Comparison of ENCODE assay signal across 10 mouse cellular contexts in the genomic region with DNA sequence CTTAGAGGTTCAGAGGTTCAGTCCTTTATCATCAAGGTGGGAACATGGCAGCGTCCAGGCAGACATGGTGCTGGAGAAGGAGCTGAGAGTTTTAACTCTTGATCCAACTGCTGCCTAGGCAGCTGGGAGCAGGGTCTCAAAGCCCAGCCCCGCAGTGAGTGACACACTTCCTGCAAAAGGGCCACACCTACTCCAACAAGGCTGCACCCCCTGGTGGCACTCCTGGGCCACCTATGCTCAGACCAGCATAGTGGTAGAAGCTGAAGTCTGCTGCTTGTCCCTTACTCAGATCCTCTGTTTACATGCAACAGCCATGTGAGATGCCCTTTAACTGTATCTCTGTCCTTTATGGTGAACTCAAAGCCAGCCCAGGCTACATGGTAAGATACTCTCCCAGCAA. TPM values are rescaled to one million over a fixed set of nuclear protein-coding genes. Genes with fewer than 3 reads are reported as not detected.
A peak's percentile ranks its signal among the peaks of the same experiment; 100 is the strongest.
DNase-seq lines count a peak whose midpoint lies in the region; ATAC-seq and TF ChIP-seq lines count a peak whose summit lies in the region.
"Had no signal": no experiment of that assay in that cellular context is flagged by ENCODE, and none has a peak within 500 bp of the region (broad histone marks: within the 10 kb centered on the region; RNA-seq: fewer than 3 reads in every experiment).

No protein-coding gene starts in this region.

- H3K36me3 ChIP-seq in lung, postnatal 0 days (ENCODE audit: insufficient read depth, low read length): no peaks in the 10 kb centered on the region
- no peaks in the 10 kb centered on the region for H3K36me3 ChIP-seq in liver, postnatal 0 days (replicated peaks; ENCODE audit: insufficient read depth, low read length)
- 0 out of 2 replicates have a peak, but pooled peaks cover 3% of the 10 kb centered on the region for H3K36me3 ChIP-seq in hindbrain, embryonic 13.5 days
- H3K36me3 ChIP-seq: liver, embryonic 15.5 days had no signal

- H3K4me1 ChIP-seq in lung, postnatal 0 days (ENCODE audit: insufficient read depth, low read depth, low read length): no peaks in the 10 kb centered on the region
- no peaks in the 10 kb centered on the region for H3K4me1 ChIP-seq in liver, postnatal 0 days (ENCODE audit: insufficient read depth)
- H3K4me1 ChIP-seq in hindbrain, embryonic 13.5 days (replicated peaks): no peaks in the 10 kb centered on the region

- 49% methylated on average over 2 of the region's 2 CpGs for WGBS in lung, postnatal 0 days
- WGBS in liver, postnatal 0 days (ENCODE audit: insufficient replicate concordance): 44% methylated on average over 2 of the region's 2 CpGs
- 85% methylated on average over 2 of the region's 2 CpGs for WGBS in hindbrain, embryonic 13.5 days

- no peak overlapping the region for H3K4me3 ChIP-seq in lung, postnatal 0 days (ENCODE audit: low read depth, low read length)
- H3K4me3 ChIP-seq in liver, postnatal 0 days (ENCODE audit: low read depth, low read length): no peak overlapping the region
- no peak overlapping the region for H3K4me3 ChIP-seq in hindbrain, embryonic 13.5 days
- H3K4me3 ChIP-seq: left cerebral cortex, adult 2 months; liver, embryonic 15.5 days had no signal

- DNase-seq in lung, postnatal 0 days (ENCODE audit: low spot score): no peak
- no peak for DNase-seq in lung, postnatal 25 days (ENCODE audit: low spot score)
- peak; percentile 6 for DNase-seq in MEL-GATA-1-ER (ENCODE audit: extremely low read depth, low read depth)
- peak; percentile 22 for DNase-seq in liver, postnatal 0 days
- peak; percentile 37 to 47 for DNase-seq in thymus, postnatal 36 days
- DNase-seq in layer of hippocampus, adult 11-12 months (ENCODE audit: low spot score): no peak
- DNase-seq: heart, postnatal 36 days had no signal

- no peak for TF ChIP-seq EP300 in lung, postnatal 0 days (IDR thresholded peaks at IDR 0.05)
- TF ChIP-seq EP300 in liver, postnatal 0 days (IDR thresholded peaks at IDR 0.05; ENCODE audit: low read depth): no peak

- H3K27ac ChIP-seq in lung, postnatal 0 days (ENCODE audit: low read length): no peak overlapping the region
- no peak overlapping the region for H3K27ac ChIP-seq in liver, postnatal 0 days (ENCODE audit: low read depth)
- H3K27ac ChIP-seq in hindbrain, embryonic 13.5 days: no peak overlapping the region
- H3K27ac ChIP-seq: left cerebral cortex, adult 2 months; liver, embryonic 15.5 days had no signal

- H3K9me3 ChIP-seq in lung, postnatal 0 days (ENCODE audit: low read length): no peaks in the 10 kb centered on the region
- no peaks in the 10 kb centered on the region for H3K9me3 ChIP-seq in liver, postnatal 0 days (ENCODE audit: low read length)
- H3K9me3 ChIP-seq in hindbrain, embryonic 13.5 days: no peaks in the 10 kb centered on the region
- H3K9me3 ChIP-seq: liver, embryonic 15.5 days had no signal

- no peaks in the 10 kb centered on the region for H3K27me3 ChIP-seq in lung, postnatal 0 days (replicated peaks; ENCODE audit: insufficient read depth, low read length)
- no peaks in the 10 kb centered on the region for H3K27me3 ChIP-seq in liver, postnatal 0 days (ENCODE audit: insufficient read depth, low read length)
- no peaks in the 10 kb centered on the region for H3K27me3 ChIP-seq in hindbrain, embryonic 13.5 days
- H3K27me3 ChIP-seq: liver, embryonic 15.5 days had no signal

- TF ChIP-seq CTCF in lung, postnatal 0 days (IDR thresholded peaks at IDR 0.05): peak; percentile 52
- peak; percentile 50 for TF ChIP-seq CTCF in liver, postnatal 0 days (IDR thresholded peaks at IDR 0.05; ENCODE audit: low read depth)

- no peak overlapping the region for H3K9ac ChIP-seq in lung, postnatal 0 days (replicated peaks; ENCODE audit: low read depth)
- no peak overlapping the region for H3K9ac ChIP-seq in liver, postnatal 0 days (replicated peaks)
- H3K9ac ChIP-seq in hindbrain, embryonic 13.5 days: no peak overlapping the region
- H3K9ac ChIP-seq: liver, embryonic 15.5 days had no signal

- H3K4me2 ChIP-seq in lung, postnatal 0 days (replicated peaks; ENCODE audit: low read depth, low read length): no peak overlapping the region
- H3K4me2 ChIP-seq in liver, postnatal 0 days (ENCODE audit: low read depth, low read length): no peak overlapping the region
- no peak overlapping the region for H3K4me2 ChIP-seq in hindbrain, embryonic 13.5 days
- H3K4me2 ChIP-seq: liver, embryonic 15.5 days had no signal

- no peak; the same call in 1 of the 2 replicates for ATAC-seq in lung, postnatal 0 days
- ATAC-seq in liver, postnatal 0 days: no peak
- ATAC-seq in hindbrain, embryonic 13.5 days (ENCODE audit: low FRiP score): no peak

RNA-seq across cellular contexts. Expression of a gene that starts 47.5 kb away (rescaled TPM):
- polyA plus RNA-seq in lung, postnatal 0 days (2015; fragmentation: Nextera tagmentation; extraction: Ambion mirVana): 20.7 and 25.6 TPM in 2 replicates
- 20.3 and 21.3 TPM in 2 replicates for polyA plus RNA-seq in liver, postnatal 0 days (2015; fragmentation: Nextera tagmentation; extraction: Ambion mirVana)
- polyA plus RNA-seq in hindbrain, embryonic 13.5 days (2015; fragmentation: Nextera tagmentation; extraction: Ambion mirVana): 67.5 and 71.6 TPM in 2 replicates

Comparison
In these comparisons a context has a peak if more than half of its experiments do, and no peak if none do; other contexts are left out.
1. DNase-seq: peak in MEL-GATA-1-ER (single experiment), liver, postnatal 0 days (single experiment) and thymus, postnatal 36 days (2 of 2); none in lung, postnatal 0 days (single experiment), lung, postnatal 25 days (single experiment) and layer of hippocampus, adult 11-12 months (single experiment).